Mouse (Mus musculus) hindbrain, embryonic 14.5 days (tissue): Measurements from ENCODE around the gene Ptcra. TPM values are rescaled to one million over a fixed set of nuclear protein-coding genes. Genes with fewer than 3 reads are reported as not detected.

Experiments used
- ATAC-seq: fragments of 200-750 bp; cut with Nextera tagmentation; 2 replicates; pipeline ENCODE4 v1.8.0; 2017; ENCODE audit warnings: moderate number of reproducible peaks, mild to moderate bottlenecking, moderate TSS enrichment, moderate library complexity; ENCODE audit not compliant: low FRiP score
- DNase-seq: peaks from one replicate; pipeline ENCODE4 v3.0.0-alpha.2; 2015; ENCODE audit warnings: low spot score
- H3K27ac ChIP-seq: fragments of 300-500 bp; sonication (generic); 2 replicates; pipeline ENCODE4 v1.5.1; 2014; ENCODE audit warnings: mild to moderate bottlenecking, moderate library complexity
- H3K27me3 ChIP-seq: fragments of 300-500 bp; sonication (generic); 2 replicates; pipeline ENCODE4 v1.6.1; 2014; ENCODE audit warnings: mild to moderate bottlenecking, low read length, mixed read lengths; ENCODE audit not compliant: control insufficient read depth, insufficient read depth
- H3K36me3 ChIP-seq: fragments of 300-500 bp; sonication (generic); replicated peaks from 2 replicates; pipeline ENCODE4 v1.6.1; 2014; ENCODE audit not compliant: control insufficient read depth, insufficient read depth
- H3K4me1 ChIP-seq: fragments of 300-500 bp; sonication (generic); replicated peaks from 2 replicates; pipeline ENCODE4 v1.6.1; 2014; ENCODE audit warnings: antibody characterized with exemption, low read length, mixed read lengths; ENCODE audit not compliant: control insufficient read depth, insufficient read depth
- H3K4me2 ChIP-seq: fragments of 300-500 bp; sonication (generic); replicated peaks from 2 replicates; pipeline ENCODE4 v1.6.1; 2014; ENCODE audit warnings: mild to moderate bottlenecking, moderate library complexity
- H3K4me3 ChIP-seq: fragments of 300-500 bp; sonication (generic); replicated peaks from 2 replicates; pipeline ENCODE4 v1.5.1; 2014; ENCODE audit warnings: mild to moderate bottlenecking, low read length
- H3K9ac ChIP-seq: fragments of 300-500 bp; sonication (generic); 2 replicates; pipeline ENCODE4 v1.6.1; 2014
- H3K9me3 ChIP-seq: fragments of 300-500 bp; sonication (generic); 2 replicates; pipeline ENCODE4 v1.6.1; 2016; ENCODE audit warnings: low read length; ENCODE audit not compliant: control insufficient read depth
- WGBS: fragments of 180-500 bp; shearing (Covaris S2); extraction: QIAGEN DNeasy Blood & Tissue Kit; methylation state at CpG from one replicate; pipeline ENCODE4 v1.1.7; 2014; 5-methylcytosine and 5-hydroxymethylcytosine counted together
- polyA plus RNA-seq: library from polyadenylated mRNA; unstranded; fragments of >200 nt; fragmentation: Nextera tagmentation; extraction: Ambion mirVana; gene quantifications from 2 replicates; pipeline ENCODE4 v1.2.1, GENCODE M21; 2014

The Ptcra gene
- polyA plus RNA-seq, 1 experiment from 2014 or later, result 0.35 TPM

GRCm38 (mm10) chr17:46751056-46751793 lies 12.3 kb downstream of the Ptcra start:
- Histone ChIP-seq H3K9ac (peak overlapping the region; percentile 74), H3K36me3 (0 out of 2 replicates have a peak, but pooled peaks cover 14% of the 10 kb centered on the region), H3K4me2 (peak overlapping the region; percentile 75), H3K27me3 (no peaks in the 10 kb centered on the region), H3K4me3 (peak overlapping the region; percentile 62), H3K9me3 (no peaks in the 10 kb centered on the region), H3K27ac (peak overlapping the region; percentile 81), H3K4me1 (peaks cover 17% of the 10 kb centered on the region)
- no peak for DNase-seq
- 27% methylated on average over 16 of the region's 16 CpGs for WGBS
- ATAC-seq, result no peak; the same call in 1 of the 2 replicates

DNA sequence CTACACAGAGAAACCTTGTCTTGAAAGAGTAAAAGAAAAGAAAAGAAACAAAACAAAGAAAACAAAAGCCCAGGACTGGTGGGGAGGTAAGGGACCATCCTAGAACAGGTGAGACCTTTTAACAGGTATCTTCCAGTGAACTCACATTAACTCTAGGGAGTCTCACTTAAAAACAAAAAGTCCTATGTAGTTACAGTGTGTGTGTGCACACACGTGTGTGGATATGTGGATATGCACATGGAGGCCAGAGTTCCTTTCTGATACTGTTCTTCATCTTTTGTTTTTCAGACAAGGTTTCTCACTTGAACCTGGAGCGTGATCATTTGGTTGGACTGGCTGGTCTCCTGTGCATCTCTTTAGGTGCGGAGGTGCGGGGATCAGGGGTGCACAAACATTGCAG lies 12.9 kb downstream of the Ptcra start:
- Histone ChIP-seq H3K27ac (0 out of 2 replicates have a peak overlapping the region, but pooled peaks have one; percentile 81), H3K9me3 (no peaks in the 10 kb centered on the region), H3K4me3 (peak overlapping the region; percentile 62), H3K36me3 (0 out of 2 replicates have a peak, but pooled peaks cover 20% of the 10 kb centered on the region), H3K27me3 (no peaks in the 10 kb centered on the region), H3K9ac (peak overlapping the region; percentile 74), H3K4me1 (peaks cover 17% of the 10 kb centered on the region), H3K4me2 (peak overlapping the region; percentile 75)
- DNase-seq, result no peak
- no peak for ATAC-seq
- 88% methylated on average over 4 of the region's 4 CpGs for WGBS

DNA sequence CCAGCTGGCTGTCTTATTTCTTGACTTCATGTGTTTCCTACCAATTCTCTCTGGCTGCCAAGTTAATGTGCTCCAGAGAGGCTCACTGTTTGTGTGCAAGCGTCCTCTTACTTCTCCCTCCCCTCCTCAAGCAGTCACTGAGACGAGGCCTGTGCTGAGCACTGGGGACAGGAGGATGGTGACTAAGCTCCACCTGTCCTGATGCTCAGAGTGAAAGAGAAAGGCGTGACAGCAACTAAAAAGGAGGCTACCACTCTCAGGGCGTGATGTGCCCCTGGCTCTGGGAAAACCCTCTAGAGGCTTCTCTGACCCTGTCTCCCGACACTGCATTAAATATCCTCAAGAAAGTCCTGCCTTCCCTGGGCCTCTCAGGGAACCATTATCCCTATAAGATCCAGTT lies 14.2 kb downstream of the Ptcra start:
- DNase-seq, result no peak
- no peak overlapping the region for H3K27ac ChIP-seq
- H3K4me2 ChIP-seq, result no peak overlapping the region
- H3K4me3 ChIP-seq, result no peak overlapping the region
- no peak for ATAC-seq
- peaks cover 30% of the 10 kb centered on the region; the same call in 1 of the 2 replicates for H3K36me3 ChIP-seq
- WGBS, result 85% methylated on average over 5 of the region's 5 CpGs
- H3K27me3 ChIP-seq, result no peaks in the 10 kb centered on the region
- no peak overlapping the region for H3K9ac ChIP-seq
- peaks cover 17% of the 10 kb centered on the region for H3K4me1 ChIP-seq
- no peaks in the 10 kb centered on the region for H3K9me3 ChIP-seq

DNA sequence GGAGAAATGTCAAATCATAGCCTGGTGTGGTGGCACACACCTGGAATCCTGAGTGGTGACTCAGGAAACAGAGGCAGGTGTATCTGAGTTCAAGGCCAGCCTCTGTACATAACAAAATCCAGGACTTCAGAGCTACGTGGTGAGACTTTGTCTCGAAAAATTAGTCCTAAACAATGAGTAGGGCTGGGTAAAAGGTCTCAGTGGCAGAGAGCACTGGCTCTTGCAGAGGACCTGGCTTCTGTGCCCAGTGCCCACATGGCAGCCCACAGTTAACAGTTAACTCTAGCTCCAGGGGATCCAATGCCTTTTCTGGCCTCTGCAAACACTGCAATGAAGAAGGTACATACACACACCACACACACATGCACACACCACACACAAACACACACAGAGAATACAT lies 15.7 kb downstream of the Ptcra start:
- no peak overlapping the region for H3K4me2 ChIP-seq
- peaks cover 39% of the 10 kb centered on the region for H3K36me3 ChIP-seq
- no peak for DNase-seq
- H3K9me3 ChIP-seq, result no peaks in the 10 kb centered on the region
- H3K4me3 ChIP-seq, result no peak overlapping the region
- ATAC-seq, result no peak
- H3K27me3 ChIP-seq, result no peaks in the 10 kb centered on the region
- peaks cover 16% of the 10 kb centered on the region for H3K4me1 ChIP-seq
- 94% methylated on average over 2 of the region's 2 CpGs for WGBS
- no peak overlapping the region for H3K27ac ChIP-seq
- no peak overlapping the region for H3K9ac ChIP-seq

DNA sequence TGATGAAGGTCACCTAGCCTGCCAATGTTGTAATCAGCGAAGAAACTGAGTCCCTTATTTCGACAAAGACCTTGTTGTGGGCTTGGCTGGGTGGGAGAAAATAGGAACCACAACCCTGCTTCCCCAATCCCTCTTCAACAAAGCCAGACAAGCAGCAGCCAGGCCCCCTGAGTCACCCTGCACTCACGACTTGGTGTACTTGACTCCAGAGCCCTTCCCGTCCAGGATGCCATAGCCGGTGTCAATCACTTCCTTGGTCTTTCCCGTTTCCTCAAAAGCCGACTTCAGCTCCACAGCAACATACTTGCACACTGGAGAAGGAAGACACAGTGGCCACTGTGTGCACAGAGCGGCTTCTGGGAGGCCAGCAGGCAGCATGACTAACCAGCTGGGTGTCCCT lies 16.3 kb downstream of the Ptcra start:
- WGBS, result 84% methylated on average over 8 of the region's 8 CpGs
- H3K4me2 ChIP-seq, result no peak overlapping the region
- no peak overlapping the region for H3K27ac ChIP-seq
- H3K4me1 ChIP-seq, result peaks cover 11% of the 10 kb centered on the region
- ATAC-seq, result no peak
- no peak overlapping the region for H3K4me3 ChIP-seq
- H3K36me3 ChIP-seq, result peaks cover 44% of the 10 kb centered on the region
- H3K9ac ChIP-seq, result no peak overlapping the region
- no peak for DNase-seq
- no peaks in the 10 kb centered on the region for H3K9me3 ChIP-seq
- H3K27me3 ChIP-seq, result no peaks in the 10 kb centered on the region

DNA sequence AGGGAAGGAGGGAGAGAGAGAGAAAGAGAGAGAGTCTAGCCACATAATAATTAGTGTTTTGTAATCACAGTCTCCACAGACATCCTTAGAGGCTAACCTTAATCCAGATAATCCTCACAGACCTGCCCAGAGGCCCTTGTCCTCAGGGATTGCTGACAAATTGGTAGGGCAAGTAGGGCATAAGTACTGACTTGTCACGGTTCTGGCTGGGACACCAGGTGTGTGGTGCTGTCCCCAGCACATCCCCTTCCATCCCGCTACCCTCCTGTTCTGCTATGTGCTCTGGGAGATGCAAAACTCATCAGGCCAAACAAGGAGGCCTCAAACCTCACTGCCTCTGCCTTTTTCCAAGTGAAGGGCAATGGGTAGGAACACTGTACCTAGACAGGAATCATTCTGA lies 18.0 kb downstream of the Ptcra start:
- 93% methylated on average over 2 of the region's 2 CpGs for WGBS
- Histone ChIP-seq H3K27me3 (no peaks in the 10 kb centered on the region), H3K4me1 (peaks cover 1% of the 10 kb centered on the region; the same call in 1 of the 2 replicates), H3K9ac (no peak overlapping the region), H3K27ac (no peak overlapping the region), H3K9me3 (no peaks in the 10 kb centered on the region), H3K4me3 (no peak overlapping the region), H3K36me3 (peaks cover 49% of the 10 kb centered on the region), H3K4me2 (no peak overlapping the region)
- no peak for DNase-seq
- ATAC-seq, result no peak

DNA sequence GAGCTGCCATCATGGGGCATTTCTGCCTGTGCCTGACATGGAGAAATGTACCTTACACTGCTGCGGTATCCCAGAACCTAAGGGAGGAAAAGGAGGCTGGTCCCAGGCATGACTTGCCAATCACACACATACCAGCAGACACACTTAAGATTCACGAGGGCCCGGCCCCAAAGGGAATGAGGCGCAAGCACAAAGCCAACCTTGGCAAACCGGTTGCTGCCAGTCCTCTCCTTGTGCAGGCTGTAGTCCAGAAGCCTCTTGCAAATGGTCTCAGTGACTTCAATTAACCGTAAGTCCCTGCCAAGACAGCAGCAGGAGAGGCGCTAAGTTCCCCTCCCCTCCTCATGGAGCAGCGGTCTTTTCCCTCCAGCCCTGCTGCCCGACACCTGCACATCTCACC lies 20.5 kb downstream of the Ptcra start:
- H3K4me1 ChIP-seq, result no peaks in the 10 kb centered on the region
- no peaks in the 10 kb centered on the region for H3K27me3 ChIP-seq
- no peak for DNase-seq
- peaks cover 49% of the 10 kb centered on the region for H3K36me3 ChIP-seq
- no peak for ATAC-seq
- H3K9me3 ChIP-seq, result no peaks in the 10 kb centered on the region
- H3K9ac ChIP-seq, result no peak overlapping the region
- no peak overlapping the region for H3K4me3 ChIP-seq
- WGBS, result 92% methylated on average over 9 of the region's 9 CpGs
- no peak overlapping the region for H3K4me2 ChIP-seq
- H3K27ac ChIP-seq, result no peak overlapping the region

DNA sequence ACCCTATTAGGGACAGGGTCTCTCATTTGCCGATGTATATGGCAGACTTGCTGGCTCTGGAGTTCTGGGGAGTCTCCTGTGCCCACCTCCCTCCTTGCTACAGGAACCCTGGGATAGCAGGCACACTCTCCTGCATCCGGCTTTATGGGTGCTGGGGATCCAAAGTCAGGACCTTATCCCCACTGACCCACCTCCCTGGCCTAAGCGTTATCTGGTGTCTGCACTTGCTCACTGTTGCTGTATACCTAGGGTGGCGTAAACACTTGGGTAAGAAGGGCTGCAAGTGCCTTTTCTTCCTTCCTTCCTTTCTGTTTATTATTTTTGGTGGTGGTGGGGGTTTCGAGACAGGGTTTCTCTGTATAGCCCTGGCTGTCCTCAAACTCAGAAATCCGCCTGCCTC lies 22.2 kb downstream of the Ptcra start:
- no peaks in the 10 kb centered on the region for H3K4me1 ChIP-seq
- no peak overlapping the region for H3K4me2 ChIP-seq
- H3K27me3 ChIP-seq, result no peaks in the 10 kb centered on the region
- H3K9ac ChIP-seq, result no peak overlapping the region
- H3K27ac ChIP-seq, result no peak overlapping the region
- no peak for DNase-seq
- H3K4me3 ChIP-seq, result no peak overlapping the region
- no peaks in the 10 kb centered on the region for H3K9me3 ChIP-seq
- 96% methylated on average over 6 of the region's 6 CpGs for WGBS
- ATAC-seq, result no peak
- H3K36me3 ChIP-seq, result peaks cover 42% of the 10 kb centered on the region

DNA sequence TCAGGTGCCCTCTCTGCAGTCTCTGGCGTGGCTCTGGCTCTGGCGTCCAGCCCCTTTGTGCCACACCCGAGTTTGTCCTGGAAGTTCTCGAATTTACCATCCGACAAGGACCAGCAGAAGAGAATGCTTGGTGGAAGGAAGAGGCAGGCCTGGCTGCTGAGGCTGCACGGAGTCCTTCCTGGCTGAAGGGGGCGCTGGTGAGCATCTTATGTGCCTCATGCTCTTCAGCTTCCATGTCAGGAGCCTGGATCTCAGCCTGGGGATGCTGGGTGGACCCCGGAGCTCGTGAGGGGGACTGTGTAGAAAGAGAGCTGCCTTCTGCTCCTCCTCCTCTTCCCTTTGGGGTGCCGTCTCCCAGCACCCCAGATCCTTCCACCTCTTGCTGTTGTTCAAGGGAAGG lies 27.4 kb downstream of the Ptcra start:
- ATAC-seq (no peak), DNase-seq (no peak)
- 60% methylated on average over 10 of the region's 10 CpGs for WGBS
- Histone ChIP-seq H3K4me2 (no peak overlapping the region), H3K4me1 (no peaks in the 10 kb centered on the region), H3K9ac (no peak overlapping the region), H3K9me3 (no peaks in the 10 kb centered on the region), H3K36me3 (peaks cover 23% of the 10 kb centered on the region; the same call in 1 of the 2 replicates), H3K4me3 (no peak overlapping the region), H3K27me3 (no peaks in the 10 kb centered on the region), H3K27ac (no peak overlapping the region)
